Mouse (Mus musculus) gastrocnemius, adult 2 months (tissue): ENCODE data around the gene Sema6c. TPM values are rescaled to one million over a fixed set of nuclear protein-coding genes. Genes with fewer than 3 reads are reported as not detected.

Source experiments
- DNase-seq: peaks from one replicate; pipeline ENCODE4 v3.0.0; 2022
- H3K27ac ChIP-seq: fragments of 200-600 bp; 2 replicates; pipeline ENCODE4 v1.8.1; 2022; ENCODE audit warnings: mild to moderate bottlenecking
- H3K4me3 ChIP-seq: fragments of 200-600 bp; 2 replicates; pipeline ENCODE4 v1.8.1; 2022; ENCODE audit warnings: mild to moderate bottlenecking, moderate library complexity
- CTCF ChIP-seq: fragments of 200-600 bp; IDR thresholded peaks from 2 replicates; pipeline ENCODE4 v1.8.1; 2022; ENCODE audit warnings: antibody characterized with exemption, mild to moderate bottlenecking, moderate library complexity
- intact Hi-C: fragments of 180-260 bp; cut with DNase I; formaldehyde crosslinking; loops from one replicate; pipeline ENCODE4 v1.15.1; 2025
- total RNA-seq, 2 experiments: library from RNA; stranded (reverse); gene quantifications; 2 replicates each; pipeline ENCODE4 v1.2.3; 2021

Gene Sema6c
- total RNA-seq, 2 experiments from 2014 or later: 83.4 to 105 TPM

DNA sequence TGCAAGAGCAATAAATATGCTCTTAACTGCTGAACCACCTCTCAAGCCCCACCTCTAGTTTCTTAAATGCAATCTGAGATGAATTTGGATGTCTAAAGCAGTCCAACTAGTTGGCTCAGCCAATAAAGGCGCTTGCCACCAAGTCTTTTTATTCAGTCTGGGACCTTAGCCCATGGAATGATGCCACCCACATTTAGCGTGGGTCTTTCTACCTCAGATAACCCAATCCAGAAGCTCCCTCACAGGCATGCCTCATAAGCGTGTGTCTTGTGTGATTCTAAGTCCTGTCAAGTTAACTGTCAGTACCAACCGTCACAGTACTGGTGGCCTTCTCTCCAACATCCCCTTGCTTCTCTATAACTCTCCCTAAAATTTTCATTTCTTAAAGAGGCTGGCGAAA is 18.7 kb downstream of the Sema6c start:
- DNase-seq: no peak
- H3K4me3 ChIP-seq: no peak overlapping the region
- intact Hi-C loops: no loop called here
- 0 out of 2 replicates have a peak overlapping the region, but pooled peaks have one; percentile 28 for H3K27ac ChIP-seq
- TF ChIP-seq CTCF: no peak

DNA sequence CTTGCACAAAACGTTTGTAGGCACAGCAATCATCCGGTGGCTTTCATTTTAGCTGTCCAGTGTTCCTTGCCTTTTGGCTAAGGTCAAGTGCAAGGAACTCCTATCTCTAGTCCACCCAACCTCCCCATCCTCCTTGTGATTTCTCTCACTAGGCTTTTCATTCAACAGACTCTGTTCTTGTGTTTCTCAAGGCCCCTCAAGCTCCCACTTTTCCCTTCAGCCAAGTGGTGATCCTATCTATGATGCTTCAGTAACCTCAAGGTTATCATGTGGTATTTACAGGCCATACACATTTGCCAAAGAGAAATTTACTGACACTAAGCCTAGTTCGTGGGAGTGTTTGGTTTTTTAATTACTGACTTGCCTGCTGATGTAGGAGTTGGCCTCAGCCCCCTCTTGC is 19.6 kb downstream of the Sema6c start:
- Histone ChIP-seq H3K27ac (no peak overlapping the region), H3K4me3 (no peak overlapping the region)
- TF ChIP-seq CTCF: no peak
- intact Hi-C loops: no loop called here
- DNase-seq: no peak

DNA sequence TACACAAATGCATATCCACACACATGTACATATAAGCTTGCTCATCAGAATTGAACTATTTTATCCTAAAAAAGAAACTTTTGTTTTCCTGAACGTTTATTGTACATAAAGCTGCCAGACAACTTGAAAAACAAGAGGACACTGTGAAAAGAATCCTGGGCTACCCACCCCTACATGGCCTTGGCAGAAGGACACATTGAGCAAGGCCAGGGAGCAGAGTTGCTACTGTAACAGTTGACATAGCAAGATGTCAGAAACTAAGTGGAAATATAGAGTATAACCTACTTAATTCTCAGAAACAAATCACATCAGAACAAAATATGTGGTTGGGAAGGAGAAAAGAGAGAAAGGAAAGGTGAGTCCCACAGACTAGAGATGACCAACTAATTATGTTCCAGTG is 21.6 kb downstream of the Sema6c start:
- no peak overlapping the region for H3K4me3 ChIP-seq
- TF ChIP-seq CTCF: no peak
- H3K27ac ChIP-seq: no peak overlapping the region
- DNase-seq: no peak
- intact Hi-C loops: no loop called here

DNA sequence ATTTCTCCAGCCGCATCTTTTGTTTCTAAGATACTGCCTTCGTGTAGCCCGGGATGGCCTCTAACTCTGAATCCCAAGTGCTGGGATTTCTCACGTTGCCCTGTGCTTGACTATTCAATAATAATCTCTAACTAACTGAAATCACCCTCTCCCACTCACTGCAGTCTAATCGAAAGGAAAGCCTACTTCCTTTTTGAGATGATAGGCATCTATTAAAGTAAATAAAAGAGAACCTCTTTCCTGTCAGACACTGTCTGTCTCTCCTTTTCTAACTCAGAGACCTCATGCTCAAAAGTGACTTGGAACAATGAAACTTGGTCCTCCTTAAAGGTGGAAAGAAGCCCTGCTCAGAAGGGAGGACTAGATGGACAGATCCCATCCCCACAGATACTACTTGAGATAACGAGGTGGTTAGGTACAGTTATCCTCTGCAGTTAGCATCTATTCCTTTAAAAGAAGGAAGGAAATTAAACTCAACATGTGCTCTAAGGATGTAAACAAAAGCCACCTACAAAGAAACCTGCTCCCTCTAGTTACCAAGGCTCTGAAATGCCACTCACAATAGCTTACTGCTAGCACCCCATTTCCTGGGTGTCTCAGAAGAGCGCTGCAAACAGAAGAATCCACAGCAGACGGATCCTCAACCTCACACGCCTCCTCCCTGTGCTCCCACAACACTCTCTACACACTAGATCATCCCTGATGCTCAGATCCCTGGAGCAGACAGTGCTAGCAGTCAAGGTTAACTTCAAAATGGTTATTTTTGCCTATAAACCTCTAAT is 24.7 kb downstream of the Sema6c start:
- Histone ChIP-seq H3K4me3 (no peak overlapping the region), H3K27ac (no peak overlapping the region)
- DNase-seq: no peak
- intact Hi-C loops: no loop called here
- TF ChIP-seq CTCF: no peak

DNA sequence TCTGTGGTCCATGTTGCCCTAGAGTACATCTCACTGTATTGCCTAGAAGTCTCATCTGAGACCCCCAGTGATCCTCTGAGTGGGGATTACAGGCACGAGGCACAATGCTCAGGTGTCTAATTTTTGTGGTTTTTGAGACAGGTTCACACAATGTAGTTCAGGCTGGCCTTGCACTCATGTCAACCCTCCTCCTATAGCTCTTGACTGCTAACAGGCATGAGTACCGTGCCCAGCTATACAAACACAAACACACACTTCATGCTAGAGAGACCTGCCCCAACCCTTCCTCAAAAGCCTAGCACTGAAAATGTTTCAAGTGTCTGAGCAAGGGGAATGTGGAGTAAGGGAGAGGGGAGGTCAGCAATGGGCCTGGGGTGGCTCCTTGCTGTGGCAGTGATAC is 25.8 kb downstream of the Sema6c start:
- H3K4me3 ChIP-seq: no peak overlapping the region
- H3K27ac ChIP-seq: no peak overlapping the region
- intact Hi-C loops: no loop called here
- TF ChIP-seq CTCF: no peak
- no peak for DNase-seq

DNA sequence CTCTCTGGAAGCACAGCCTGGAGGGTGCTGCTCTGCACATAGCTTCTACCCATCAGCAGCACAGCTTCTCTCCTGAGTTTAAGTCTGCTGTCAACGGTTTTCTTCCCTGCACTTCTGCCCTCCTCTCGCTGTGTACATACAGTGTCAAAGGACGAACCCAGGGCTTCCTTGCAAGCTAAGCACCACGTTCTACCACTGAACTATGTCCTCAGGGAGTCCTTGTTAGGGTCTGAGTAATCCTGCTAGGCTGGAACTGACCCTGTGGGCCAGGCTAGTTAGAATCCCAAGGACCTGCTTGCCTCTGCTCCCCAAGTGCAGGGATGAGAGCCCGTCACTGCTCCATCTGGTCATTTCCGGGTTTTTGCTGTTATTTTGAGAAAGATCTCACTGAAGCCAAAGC is 26.6 kb downstream of the Sema6c start:
- Histone ChIP-seq H3K27ac (no peak overlapping the region), H3K4me3 (no peak overlapping the region)
- TF ChIP-seq CTCF: no peak
- DNase-seq: no peak
- intact Hi-C loops: no loop called here

DNA sequence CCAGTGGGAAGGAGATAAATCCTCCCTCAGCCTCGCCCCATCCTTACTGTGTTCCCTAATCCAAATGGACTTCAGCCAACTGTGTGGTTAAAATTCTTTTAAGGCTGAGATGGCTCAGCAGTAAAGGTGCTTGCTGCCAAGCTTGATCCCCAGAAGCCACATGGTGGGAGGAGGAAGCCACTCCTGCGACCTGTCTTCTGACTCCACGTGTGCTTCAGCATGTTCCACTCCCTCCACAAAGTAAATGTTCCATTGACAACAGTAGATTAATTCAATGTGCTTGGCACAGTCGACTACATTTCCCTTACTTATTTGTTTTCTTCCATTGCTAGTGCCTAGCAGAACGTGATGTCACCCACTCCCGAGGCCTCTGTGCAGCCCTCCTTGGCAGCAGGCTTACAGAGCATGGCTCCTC is 34.5 kb downstream of the Sema6c start:
- intact Hi-C loops: no loop called here
- TF ChIP-seq CTCF: no peak
- H3K4me3 ChIP-seq: no peak overlapping the region
- H3K27ac ChIP-seq: no peak overlapping the region
- no peak for DNase-seq

DNA sequence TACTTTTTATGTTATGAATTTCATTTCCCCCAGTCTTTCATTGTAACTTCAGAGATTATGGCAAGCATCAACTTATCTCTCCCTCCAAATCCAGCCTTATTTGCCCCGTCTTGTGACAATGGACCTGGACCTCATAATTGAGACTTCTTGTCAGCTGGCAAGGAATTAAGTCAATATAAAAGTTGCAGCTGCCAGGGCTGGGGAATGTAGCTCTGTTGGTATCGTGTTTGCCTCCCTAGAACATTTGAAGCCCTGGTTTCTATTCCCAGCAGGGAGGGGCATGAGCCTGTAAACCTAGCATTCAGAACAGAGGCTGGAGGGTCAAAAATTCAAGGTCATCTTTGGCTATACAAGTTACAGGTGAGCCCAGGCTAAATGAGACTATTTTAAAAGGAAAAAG is 35.5 kb downstream of the Sema6c start:
- intact Hi-C loops: no loop called here
- DNase-seq: no peak
- no peak for TF ChIP-seq CTCF
- Histone ChIP-seq H3K27ac (no peak overlapping the region), H3K4me3 (no peak overlapping the region)

DNA sequence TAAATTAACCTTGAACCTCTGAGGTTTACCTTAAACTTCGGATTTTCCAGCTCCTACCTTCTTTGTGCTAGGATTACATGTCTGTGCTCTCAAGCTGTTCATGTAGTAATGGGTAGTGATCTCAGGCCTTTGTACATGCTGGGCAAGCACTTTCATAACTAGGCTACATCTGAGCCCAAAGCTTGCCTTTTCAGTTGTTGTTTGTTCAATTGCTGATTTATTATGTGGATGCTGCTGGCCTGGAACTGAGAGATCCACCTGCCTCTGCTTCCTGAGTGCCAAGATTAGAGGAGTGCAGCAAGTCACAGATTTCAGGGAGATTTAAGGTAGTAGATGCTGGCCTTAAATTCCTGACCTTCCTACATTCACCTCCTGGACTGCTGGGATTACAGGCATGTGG is 38.8 kb downstream of the Sema6c start:
- no peak for TF ChIP-seq CTCF
- no peak overlapping the region for H3K27ac ChIP-seq
- intact Hi-C loops: no loop called here
- H3K4me3 ChIP-seq: no peak overlapping the region
- no peak for DNase-seq

DNA sequence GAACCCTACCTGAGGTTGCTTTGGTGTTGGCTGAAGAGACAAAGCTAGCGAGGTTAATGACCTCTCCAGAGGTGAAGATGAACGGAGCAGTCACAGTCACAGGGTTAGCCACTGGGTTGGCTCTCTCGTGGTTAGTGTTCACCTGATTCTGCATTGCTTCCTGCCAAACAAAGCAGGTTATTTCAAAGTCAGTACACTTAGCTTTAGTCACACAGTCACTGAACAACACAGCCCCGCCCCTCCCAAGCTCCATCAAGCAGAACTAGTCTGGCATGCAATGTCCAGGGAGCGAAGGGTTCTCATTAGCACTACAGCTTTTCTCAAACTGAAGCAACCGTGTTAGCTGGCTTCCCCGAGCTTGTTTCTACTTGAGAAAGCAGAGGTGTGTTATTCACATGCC is 39.9 kb downstream of the Sema6c start:
- no peak for TF ChIP-seq CTCF
- Histone ChIP-seq H3K27ac (no peak overlapping the region), H3K4me3 (no peak overlapping the region)
- intact Hi-C loops: no loop called here
- DNase-seq: no peak

DNA sequence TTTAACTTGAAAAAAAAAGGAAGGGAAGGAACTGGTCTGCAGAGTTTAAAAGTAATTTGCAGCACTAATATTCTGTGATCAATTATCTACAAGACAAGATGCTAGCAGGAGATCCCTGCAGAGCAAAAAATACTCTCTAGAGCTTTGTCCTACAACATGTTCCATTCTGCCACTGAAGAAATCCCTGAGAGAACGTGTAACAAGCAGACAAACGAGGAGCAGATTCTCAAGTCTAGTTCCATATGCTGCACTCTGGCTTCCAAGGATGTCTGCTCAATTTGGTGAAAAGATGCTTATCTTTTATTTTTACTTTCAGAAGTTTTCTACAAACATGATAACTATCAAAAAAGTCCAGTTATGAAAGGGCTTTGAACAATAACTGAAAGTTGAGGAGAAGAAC is 40.3 kb downstream of the Sema6c start:
- TF ChIP-seq CTCF: no peak
- intact Hi-C loops: no loop called here
- H3K4me3 ChIP-seq: no peak overlapping the region
- no peak overlapping the region for H3K27ac ChIP-seq
- DNase-seq: no peak

DNA sequence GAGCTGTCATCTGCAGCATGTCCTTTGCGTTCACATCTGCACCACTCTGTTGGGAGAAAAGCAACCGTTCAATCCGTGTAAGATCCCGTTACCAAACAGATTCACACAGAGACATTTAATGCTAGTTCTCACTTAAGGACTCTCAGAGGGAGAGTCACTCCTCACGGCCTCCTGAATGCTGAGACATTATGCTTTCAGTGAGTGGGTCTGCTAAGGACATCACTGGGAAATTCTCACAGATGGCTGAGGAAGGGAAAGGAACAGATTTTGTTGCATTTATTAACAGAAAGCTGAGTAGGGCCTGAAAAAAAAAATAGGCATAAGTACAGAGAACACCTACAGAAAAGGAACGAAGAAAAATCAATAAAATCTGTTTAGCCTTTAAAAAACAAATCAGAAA is 43.6 kb downstream of the Sema6c start:
- DNase-seq: no peak
- TF ChIP-seq CTCF: no peak
- H3K4me3 ChIP-seq: no peak overlapping the region
- intact Hi-C loops: no loop called here
- H3K27ac ChIP-seq: no peak overlapping the region

DNA sequence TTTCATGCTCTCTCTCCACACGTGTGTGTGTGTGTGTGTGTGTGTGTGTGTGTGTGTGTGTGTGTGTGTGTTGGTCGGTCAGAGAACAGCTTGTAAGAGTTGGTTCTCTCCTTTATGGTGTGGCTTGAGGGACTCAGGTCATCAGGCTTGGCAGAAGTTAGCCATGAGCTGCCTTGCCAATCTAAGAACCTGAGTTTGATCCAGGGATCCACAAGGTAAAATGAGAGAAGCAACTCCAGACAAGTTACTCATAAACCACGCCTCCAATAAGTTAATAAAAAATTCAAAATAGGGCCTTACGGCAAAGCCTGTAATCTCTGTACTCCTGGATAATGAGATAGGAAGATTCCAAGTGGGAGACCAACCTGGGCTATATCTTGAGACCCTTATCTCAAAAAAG is 48.0 kb downstream of the Sema6c start:
- Histone ChIP-seq H3K4me3 (no peak overlapping the region), H3K27ac (no peak overlapping the region)
- TF ChIP-seq CTCF: no peak
- DNase-seq: no peak
- intact Hi-C loops: no loop called here

DNA sequence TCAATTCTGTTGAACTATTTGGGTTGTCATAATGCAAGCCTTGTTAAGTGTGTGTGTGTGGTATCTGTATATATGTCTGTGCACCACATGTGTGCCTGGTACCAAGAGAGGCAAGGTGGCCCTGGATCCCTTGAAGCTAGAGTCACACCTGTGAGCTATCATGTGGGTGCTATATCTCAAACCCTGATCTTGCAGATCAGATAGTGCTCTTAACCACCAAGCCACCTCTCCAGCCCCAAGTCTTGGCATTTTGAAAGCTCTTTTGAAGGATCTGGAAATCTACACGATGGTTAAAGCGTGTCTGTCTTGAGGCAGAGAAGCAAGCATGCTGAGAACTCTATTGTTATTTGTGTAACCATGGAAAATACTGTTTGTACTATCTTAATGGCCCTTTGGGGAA is 50.3 kb downstream of the Sema6c start:
- no peak for DNase-seq
- Histone ChIP-seq H3K27ac (0 out of 2 replicates have a peak overlapping the region, but pooled peaks have one; percentile 9), H3K4me3 (no peak overlapping the region)
- intact Hi-C loops: no loop called here
- no peak for TF ChIP-seq CTCF
